Mouse (Mus musculus) granulocyte monocyte progenitor cell, adult 5-6 weeks (primary cell): ENCODE measurements at regions not wholly inside any gene's neighbourhood (a gene's known extent, or its start where the extent isn't known, plus 50 kb on each side); places are given as distances from the start of the nearest gene placed in this dataset.

Experiments
- ATAC-seq: replicated peaks from 2 replicates; pipeline ENCODE4 v1.8.0; 2016; ENCODE audit warnings: mild to moderate bottlenecking, moderate TSS enrichment, inconsistent platforms; ENCODE audit not compliant: poor library complexity, severe bottlenecking

GRCm38 (mm10) chr12:17481687-17482086, 62.9 kb upstream of the Odc1 start:
- no peak for ATAC-seq

DNA sequence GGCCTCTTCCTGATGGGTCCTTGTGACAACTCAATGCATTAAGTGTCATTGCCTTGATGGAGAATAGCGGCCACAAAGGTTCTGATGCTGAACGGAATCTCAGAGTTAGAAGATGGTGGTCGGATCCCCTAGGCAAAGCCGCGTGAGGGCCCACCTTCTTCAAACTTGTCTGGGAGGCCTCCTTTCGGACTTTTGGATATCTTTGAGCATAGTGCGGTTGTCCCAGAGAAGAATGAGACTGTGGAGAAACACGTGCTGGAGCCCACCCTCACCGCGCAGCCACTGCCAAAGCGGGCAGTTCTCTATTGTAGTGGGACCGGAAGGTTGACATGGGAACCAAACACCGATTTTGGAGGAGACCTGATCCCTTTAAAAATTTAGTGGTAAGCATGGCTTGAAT, 62.4 kb upstream of the Odc1 start:
- ATAC-seq: no peak

DNA sequence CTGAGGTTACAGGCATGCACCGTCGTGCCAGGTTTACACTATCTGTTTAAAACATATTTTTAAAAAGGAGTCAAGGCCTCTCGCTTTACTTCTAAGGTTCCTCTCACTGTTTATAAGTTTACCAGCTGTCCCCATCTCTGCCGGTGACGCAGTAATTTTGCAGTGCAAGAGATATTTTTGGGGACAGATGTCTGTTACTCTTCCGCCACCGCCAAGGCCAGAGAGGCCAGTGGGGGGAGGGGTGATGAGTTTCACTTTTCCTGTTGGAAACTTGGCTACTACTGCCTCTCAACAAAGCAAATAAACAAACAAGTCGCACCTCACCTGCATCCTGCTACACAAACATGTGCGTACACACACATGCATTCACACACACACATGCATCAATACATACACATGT, 60.1 kb upstream of the Odc1 start:
- no peak for ATAC-seq

- no peak for ATAC-seq
These were observed 58.4 kb upstream of the Odc1 start for GRCm38 (mm10) chr12:17486062-17486770.

DNA sequence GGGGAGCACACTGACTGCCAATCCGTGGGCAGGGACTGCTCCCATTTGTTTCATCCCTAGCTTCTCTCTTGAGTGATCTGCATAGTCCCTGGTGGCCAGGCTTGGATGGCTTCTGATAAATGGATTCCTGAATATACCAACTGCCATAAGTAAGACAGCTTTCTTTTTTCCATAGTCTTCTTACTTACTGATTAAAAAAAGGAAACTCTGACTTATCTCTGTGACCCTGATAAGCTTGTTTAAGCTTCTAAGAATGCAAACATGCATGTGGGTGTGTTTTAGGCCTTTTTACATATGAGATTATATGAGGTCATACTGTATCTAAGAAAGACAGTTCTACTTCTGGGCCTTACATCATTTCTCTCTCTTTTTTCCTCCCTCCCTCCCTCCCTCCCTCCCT, 57.3 kb upstream of the Odc1 start:
- no peak for ATAC-seq

GRCm38 (mm10) chr12:17488203-17488602, 56.4 kb upstream of the Odc1 start:
- ATAC-seq: peak; percentile 42

DNA sequence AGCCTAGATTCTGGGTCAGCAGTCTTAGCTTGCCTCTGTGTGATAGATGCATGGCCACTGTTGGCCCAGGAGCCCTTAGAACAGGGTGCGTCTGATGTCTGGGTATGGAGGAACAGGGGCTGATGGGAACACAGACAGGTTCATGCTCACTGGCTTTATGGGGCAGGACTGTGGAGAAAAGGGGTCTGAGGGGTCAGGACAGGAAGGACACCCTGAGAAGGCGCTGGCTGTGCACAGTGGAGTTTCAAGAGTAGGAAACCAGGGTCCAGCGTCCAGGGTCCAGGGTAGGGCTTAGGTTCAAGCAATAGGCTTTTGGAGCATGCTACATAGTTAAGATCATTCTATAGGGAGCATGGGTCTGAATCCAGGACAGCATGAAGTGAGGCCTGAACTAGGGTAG, 54.6 kb upstream of the Odc1 start:
- ATAC-seq: no peak

- no peak for ATAC-seq
These were observed 52.0 kb upstream of the Odc1 start for GRCm38 (mm10) chr12:17492574-17492973.

- ATAC-seq: no peak
These were observed 51.5 kb upstream of the Odc1 start for GRCm38 (mm10) chr12:17493053-17493452.

DNA sequence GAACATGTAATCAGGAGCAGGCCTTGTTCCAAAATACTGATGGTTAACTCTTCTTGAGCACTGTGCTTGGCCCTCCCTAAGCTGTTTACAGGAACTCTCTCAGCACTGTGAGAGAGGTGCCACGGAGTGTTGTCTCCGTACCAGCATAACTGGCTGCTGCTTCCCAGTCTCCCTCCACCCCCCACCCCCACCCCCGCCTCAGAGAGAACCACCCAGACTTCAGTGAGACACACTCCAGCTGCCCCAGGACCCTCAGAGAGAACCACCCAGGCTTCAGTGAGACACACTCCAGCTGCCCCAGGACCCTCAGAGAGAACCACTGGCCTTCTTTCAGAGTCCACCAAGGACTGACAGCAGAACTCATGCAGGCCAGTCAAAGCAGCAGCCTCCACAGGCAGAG, 50.8 kb upstream of the Odc1 start:
- no peak for ATAC-seq
